Mouse (Mus musculus) CD8-positive naive resting alpha-beta T cell, adult 57 days (primary cell): ENCODE measurements around the gene Cer1. TPM values are rescaled to one million over a fixed set of nuclear protein-coding genes. Genes with fewer than 3 reads are reported as not detected.

ENCODE experiments used
- total RNA-seq: library from RNA; stranded (reverse); gene quantifications from one replicate; pipeline ENCODE4 v1.2.4, GENCODE M21; 2023

Cer1 gene
- total RNA-seq = not detected

GRCm38 (mm10) chr4:82884636-82885534 lies at the start of gene Cer1:
Cer1 (minus strand) TSS chr4:82885148.

GRCm38 (mm10) chr4:82859131-82860125 lies 25.5 kb downstream of the Cer1 start, which contains the start of gene Zdhhc21:
Zdhhc21 (minus strand) TSS chr4:82859958.

Other genes starting within 250 kb of the Cer1 start
- gene Nfib, start 179.4 kb downstream of the Cer1 start, total RNA-seq = not detected
- gene Zdhhc21, start 25.2 kb downstream of the Cer1 start, total RNA-seq = 26.6 TPM
- gene Frem1, start 167.2 kb upstream of the Cer1 start, total RNA-seq = not detected